Mouse (Mus musculus): ENCODE data around the gene Smcp. TPM values are rescaled to one million over a fixed set of nuclear protein-coding genes. Genes with fewer than 3 reads are reported as not detected.

Gene Smcp
- total RNA-seq (2023; ENCODE audit: inconsistent age): not detected in 4 replicates

DNA sequence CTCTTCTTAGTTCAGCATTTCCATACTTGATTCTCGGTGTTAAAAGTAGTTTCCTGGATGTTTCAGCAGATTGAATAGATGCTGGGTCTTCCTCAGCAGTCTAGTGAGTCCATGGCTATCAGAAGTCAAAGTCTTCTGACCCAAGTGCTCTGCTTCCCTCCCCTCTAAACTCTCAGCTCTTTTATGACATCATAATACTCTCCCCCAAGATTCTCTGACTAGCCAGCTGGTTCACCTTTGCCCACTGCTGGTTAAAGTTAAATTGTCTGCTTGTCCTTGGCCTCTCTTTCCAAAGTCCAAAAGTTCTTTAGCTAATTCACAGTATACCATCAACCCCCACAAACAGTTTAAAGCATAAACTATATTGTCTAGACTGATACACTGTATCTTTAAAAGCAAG, at the start of gene Smcp:
Gene Smcp (minus strand): TSS at position 140 of the 400 bp plus-strand sequence.

DNA sequence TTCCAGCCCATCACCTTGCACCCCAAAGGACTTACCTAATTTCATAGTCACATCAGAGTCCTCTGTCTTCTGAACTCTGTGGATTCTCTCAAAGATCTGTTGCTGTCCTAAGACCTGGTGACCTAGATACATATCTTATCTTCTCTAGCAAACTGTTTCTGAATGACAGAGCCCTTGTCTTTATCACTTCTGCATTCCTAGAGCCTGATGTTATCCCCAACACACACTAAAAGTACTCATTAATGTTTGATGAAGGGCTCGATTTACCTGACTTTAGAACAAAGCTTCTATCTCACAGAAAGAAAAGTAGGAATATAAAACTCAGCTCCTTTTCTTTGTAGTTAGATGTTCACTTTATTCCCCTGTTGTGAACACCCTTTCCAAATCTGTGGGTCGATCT, 32.8 kb upstream of the Smcp start, which contains the start of gene Lce6a:
Gene Lce6a (minus strand): TSS at position 101 of the 400 bp plus-strand sequence.

DNA sequence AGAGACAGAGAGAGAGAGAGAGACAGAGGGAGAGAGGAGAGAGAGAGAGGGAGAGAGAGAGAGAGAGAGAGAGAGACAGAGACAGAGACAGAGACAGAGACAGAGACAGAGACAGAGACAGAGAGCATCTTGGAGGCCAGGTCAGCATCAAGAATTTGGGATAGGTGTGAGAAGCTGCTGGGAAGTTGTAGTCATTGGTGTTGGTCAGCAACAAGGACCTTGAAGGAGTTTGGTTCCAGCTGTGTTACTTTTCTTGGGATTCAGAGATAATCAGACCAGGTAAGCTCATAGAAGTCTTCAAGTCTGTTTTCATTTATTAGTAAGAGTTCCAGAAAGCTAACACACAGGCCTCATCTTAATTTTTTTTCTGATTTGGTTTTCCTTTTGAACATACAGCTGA, 18.6 kb upstream of the Smcp start, which contains the start of gene 2210017I01Rik:
Gene 2210017I01Rik (minus strand): TSS at position 101 of the 400 bp plus-strand sequence.

DNA sequence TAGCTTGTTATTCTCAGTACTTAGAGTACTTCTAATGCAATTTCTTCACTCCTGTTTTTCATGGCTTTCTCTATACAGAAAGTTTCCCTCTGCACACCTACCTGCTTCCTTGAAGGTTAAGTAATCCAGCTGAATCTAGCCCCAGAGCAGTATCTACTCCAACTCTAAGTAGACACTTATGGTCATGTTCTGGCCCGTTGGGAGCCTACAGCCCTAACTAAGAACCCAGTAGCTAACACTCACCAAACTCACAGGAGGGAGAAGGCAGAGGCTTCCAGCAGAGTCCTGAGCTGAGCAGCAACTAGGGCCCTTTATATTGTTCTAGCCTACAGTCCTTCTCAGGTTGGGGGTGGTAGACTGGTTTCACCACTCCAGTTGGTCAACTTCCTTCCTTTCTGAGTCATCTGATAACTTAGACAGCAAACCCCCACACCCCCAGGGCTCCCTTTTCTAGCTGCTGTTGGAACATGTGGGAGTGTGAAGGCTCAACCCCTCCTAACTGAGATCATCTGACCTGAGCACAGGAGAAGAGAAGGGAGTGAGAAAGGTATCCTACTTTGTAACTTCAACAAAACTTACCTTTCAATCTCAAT, 15.3 kb downstream of the Smcp start, which contains the start of gene Ivl:
Gene Ivl (minus strand): TSS at position 287 of the 593 bp plus-strand sequence.

DNA sequence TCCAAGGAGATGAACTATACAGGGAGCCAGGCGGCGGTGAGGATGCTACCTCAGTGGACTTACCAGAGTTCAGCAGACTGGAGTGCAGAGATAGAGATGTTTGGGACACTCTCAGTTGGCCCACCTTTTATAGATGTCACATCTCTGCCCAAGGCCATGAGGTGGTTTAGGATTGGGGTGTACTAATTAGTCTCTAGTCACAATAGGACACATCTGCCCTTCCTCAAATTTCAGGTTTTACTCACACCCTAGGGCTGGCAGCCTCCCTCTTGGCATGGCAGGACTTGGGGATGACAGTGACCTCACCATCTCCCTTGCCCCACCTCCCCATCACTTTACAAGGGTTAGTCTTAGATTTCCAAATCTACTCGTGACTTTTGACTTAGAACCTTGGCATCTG, 54.4 kb downstream of the Smcp start, which contains the start of gene 2310046K23Rik:
Gene 2310046K23Rik (minus strand): TSS at position 101 of the 400 bp plus-strand sequence.

Other genes with a start within 250 kb of the Smcp start
- not detected in 4 replicates for gene Sprr2d, start 249.9 kb downstream of the Smcp start, total RNA-seq (2023; ENCODE audit: inconsistent age)
- not detected in 4 replicates for gene Sprr2e, start 236.9 kb downstream of the Smcp start, total RNA-seq (2023; ENCODE audit: inconsistent age)
- not detected in 4 replicates for gene Sprr2f, start 223.8 kb downstream of the Smcp start, total RNA-seq (2023; ENCODE audit: inconsistent age)
- gene Sprr2h, start 203.3 kb downstream of the Smcp start, total RNA-seq (2023; ENCODE audit: inconsistent age): not detected in 4 replicates
- not detected in 4 replicates for gene Sprr2i, start 181.0 kb downstream of the Smcp start, total RNA-seq (2023; ENCODE audit: inconsistent age)
- gene Sprr2j-ps, start 170.9 kb downstream of the Smcp start, total RNA-seq (2023; ENCODE audit: inconsistent age): not detected in 4 replicates
- gene Gm9774, start 159.6 kb downstream of the Smcp start, total RNA-seq (2023; ENCODE audit: inconsistent age): 0.77 to 2.1 TPM in 2 of 4 replicates, not detected in the others
- gene Sprr2k, start 156.4 kb downstream of the Smcp start, total RNA-seq (2023; ENCODE audit: inconsistent age): not detected in 4 replicates
- not detected in 4 replicates for gene Sprr1b, start 150.2 kb downstream of the Smcp start, total RNA-seq (2023; ENCODE audit: inconsistent age)
- gene Sprr3, start 130.3 kb downstream of the Smcp start, total RNA-seq (2023; ENCODE audit: inconsistent age): not detected in 4 replicates
- not detected in 4 replicates for gene Sprr1a, start 103.1 kb downstream of the Smcp start, total RNA-seq (2023; ENCODE audit: inconsistent age)
- gene Sprr4, start 88.5 kb downstream of the Smcp start, total RNA-seq (2023; ENCODE audit: inconsistent age): not detected in 4 replicates
- not detected in 4 replicates for gene 2310046K23Rik, start 54.5 kb downstream of the Smcp start, total RNA-seq (2023; ENCODE audit: inconsistent age)
- not detected in 4 replicates for gene Ivl, start 15.3 kb downstream of the Smcp start, total RNA-seq (2023; ENCODE audit: inconsistent age)
- not detected in 4 replicates for gene 2210017I01Rik, start 18.5 kb upstream of the Smcp start, total RNA-seq (2023; ENCODE audit: inconsistent age)
- gene Lce6a, start 32.7 kb upstream of the Smcp start, total RNA-seq (2023; ENCODE audit: inconsistent age): not detected in 4 replicates
- gene Lce1a1, start 59.3 kb upstream of the Smcp start, total RNA-seq (2023; ENCODE audit: inconsistent age): not detected in 4 replicates
- gene Lce1b, start 67.9 kb upstream of the Smcp start, total RNA-seq (2023; ENCODE audit: inconsistent age): not detected in 4 replicates
- not detected in 4 replicates for gene Lce1a2, start 81.3 kb upstream of the Smcp start, total RNA-seq (2023; ENCODE audit: inconsistent age)
- not detected in 4 replicates for gene Lce1c, start 90.2 kb upstream of the Smcp start, total RNA-seq (2023; ENCODE audit: inconsistent age)
- not detected in 4 replicates for gene Lce1d, start 98.2 kb upstream of the Smcp start, total RNA-seq (2023; ENCODE audit: inconsistent age)
- gene Lce1e, start 120.1 kb upstream of the Smcp start, total RNA-seq (2023; ENCODE audit: inconsistent age): not detected in 4 replicates
- gene Lce1f, start 131.4 kb upstream of the Smcp start, total RNA-seq (2023; ENCODE audit: inconsistent age): not detected in 4 replicates
- not detected in 4 replicates for gene Gm38119, start 150.1 kb upstream of the Smcp start, total RNA-seq (2023; ENCODE audit: inconsistent age)
- gene Lce1g, start 163.3 kb upstream of the Smcp start, total RNA-seq (2023; ENCODE audit: inconsistent age): not detected in 4 replicates
- gene Lce1h, start 176.1 kb upstream of the Smcp start, total RNA-seq (2023; ENCODE audit: inconsistent age): not detected in 4 replicates
- gene Lce1i, start 189.9 kb upstream of the Smcp start, total RNA-seq (2023; ENCODE audit: inconsistent age): not detected in 4 replicates
- not detected in 4 replicates for gene Lce1j, start 201.5 kb upstream of the Smcp start, total RNA-seq (2023; ENCODE audit: inconsistent age)
- gene Lce1k, start 218.9 kb upstream of the Smcp start, total RNA-seq (2023; ENCODE audit: inconsistent age): not detected in 4 replicates
- gene Kprp, start 238.2 kb upstream of the Smcp start, total RNA-seq (2023; ENCODE audit: inconsistent age): not detected in 4 replicates

Measured in B cell, adult (primary cell).